Mouse (Mus musculus): ENCODE data around the gene Pes1.

DNA sequence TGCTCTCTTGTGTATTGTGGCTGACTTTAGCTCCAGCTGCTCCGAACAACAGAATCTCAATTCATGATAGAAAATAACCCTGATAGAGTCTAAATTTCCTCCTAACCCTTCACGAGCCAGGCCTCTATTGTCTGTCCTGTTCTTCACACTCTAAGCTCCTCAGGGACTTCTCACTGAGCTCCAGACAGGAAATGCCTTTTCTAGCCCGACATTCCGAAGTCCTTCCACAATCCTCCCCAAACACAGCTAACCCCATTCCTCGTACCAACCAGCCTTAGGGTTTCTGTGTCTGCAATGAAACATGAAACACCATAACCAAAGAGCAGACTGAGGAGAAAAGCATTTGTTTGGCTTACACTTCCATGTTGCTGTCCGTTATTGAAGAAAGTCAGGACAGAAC lies 17.8 kb downstream of the Pes1 start:
- TF ChIP-seq CTCF (IDR thresholded peaks at IDR 0.05; ENCODE audit: low read depth): no peak
- no peak for TF ChIP-seq EP300 (IDR thresholded peaks at IDR 0.05; ENCODE audit: low read depth)

Data from heart, postnatal 0 days (tissue).